Mouse (Mus musculus): ENCODE data around the gene 4921504E06Rik.

DNA sequence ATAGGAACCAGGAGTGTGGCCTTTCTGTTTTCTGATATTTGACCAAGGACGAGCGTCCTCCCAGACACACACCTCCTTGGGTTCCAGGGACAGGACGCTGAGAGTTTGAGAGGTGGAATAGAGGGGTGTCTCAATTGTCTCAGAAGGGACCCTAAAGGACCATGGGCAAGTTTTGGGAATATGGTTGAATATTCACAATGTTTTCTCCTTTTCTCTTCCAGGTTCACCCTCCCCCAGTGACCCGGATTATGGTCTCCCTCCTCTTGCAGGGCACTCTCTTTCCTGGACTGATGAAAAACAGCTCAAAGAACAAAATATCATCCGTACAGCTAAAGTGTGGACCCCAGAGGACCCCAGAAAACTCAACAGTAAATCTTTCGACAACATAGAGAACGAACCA lies 107.0 kb downstream of the 4921504E06Rik start:
- TF ChIP-seq CTCF (IDR thresholded peaks at IDR 0.05; ENCODE audit: low read depth) = no peak
- no peak for TF ChIP-seq EP300 (optimal IDR thresholded peaks at IDR 0.05)

Data from stomach, postnatal 0 days (tissue).